Mouse (Mus musculus): ENCODE measurements around the gene Mmp9.

DNA sequence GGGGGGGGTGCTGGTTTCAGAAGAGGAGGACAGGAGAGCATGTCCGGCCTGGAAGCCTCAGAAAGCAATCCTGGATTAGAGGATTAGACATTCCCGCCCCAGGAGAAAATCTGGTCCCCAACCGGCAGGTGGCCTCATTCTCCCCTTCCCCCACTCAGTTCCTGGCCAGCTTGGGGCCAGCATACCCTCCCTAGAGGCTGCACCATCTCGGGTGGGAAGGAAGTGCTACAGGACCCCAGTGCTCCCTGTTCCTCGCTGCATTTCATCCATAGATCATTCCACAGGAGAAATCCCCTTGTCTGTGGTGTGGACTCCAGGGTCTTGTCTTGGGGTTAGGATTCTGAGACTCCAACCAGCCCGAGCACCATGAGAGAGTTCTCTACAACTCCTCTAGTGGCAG, 26.6 kb downstream of the Mmp9 start:
- TF ChIP-seq CTCF (IDR thresholded peaks at IDR 0.05; ENCODE audit: borderline replicate concordance, insufficient read depth, low read depth, low read length): peak; percentile 31; the same call in 1 of the 2 replicates
- TF ChIP-seq POLR2A (IDR thresholded peaks at IDR 0.05; ENCODE audit: borderline replicate concordance, insufficient read depth, low read length): no peak

Data from cerebellum, adult 2 months (tissue).